Mouse (Mus musculus) MEL (cell line): ENCODE results near the gene Matn4. TPM values are rescaled to one million over a fixed set of nuclear protein-coding genes. Genes with fewer than 3 reads are reported as not detected.
"Not testable (repeated sequence)": the region's sequence is repeated elsewhere in the genome, so short reads cannot be mapped to it uniquely, and the experiment has no call there.

ENCODE experiments used
- DNase-seq: peaks from one replicate; pipeline ENCODE4 v3.0.0; 2011; ENCODE audit warnings: low read depth, low spot score
- H3K27ac ChIP-seq: 2 replicates; pipeline ENCODE4 v1.5.1; 2012; ENCODE audit warnings: low read depth, mild to moderate bottlenecking, control low read depth, low read length, moderate library complexity; ENCODE audit not compliant: control insufficient read depth
- H3K27me3 ChIP-seq, 2 experiments: fragments of 150-350 bp in 1 of 2; sonication (generic) in 1 of 2; 2 replicates each; pipeline ENCODE4 v1.6.1; 2012; ENCODE audit warnings: low read length in 2 of 2, mild to moderate bottlenecking in 2 of 2, improper control_type of control experiment in 1 of 2, moderate library complexity in 1 of 2; ENCODE audit not compliant: insufficient read depth in 2 of 2, control insufficient read depth in 1 of 2
- H3K36me3 ChIP-seq, 2 experiments: 2 replicates each; pipeline ENCODE4 v1.6.1; 2012 to 2014; ENCODE audit warnings: low read length in 2 of 2, improper control_type of control experiment in 1 of 2, inconsistent platforms in 1 of 2, mild to moderate bottlenecking in 1 of 2; ENCODE audit not compliant: insufficient read depth in 2 of 2, control insufficient read depth in 1 of 2
- H3K4me1 ChIP-seq, 2 experiments: fragments of 150-350 bp in 1 of 2; sonication (generic) in 1 of 2; 2 replicates each; pipeline ENCODE4 v1.6.1; 2012; ENCODE audit warnings: low read length in 2 of 2, improper control_type of control experiment in 1 of 2, mild to moderate bottlenecking in 1 of 2; ENCODE audit not compliant: insufficient read depth in 2 of 2, control insufficient read depth in 1 of 2
- H3K4me3 ChIP-seq, 2 experiments: fragments of 150-350 bp in 1 of 2; sonication (generic) in 1 of 2; 2 replicates each; pipeline ENCODE4 v1.5.1; 2012; ENCODE audit warnings: low read depth in 2 of 2, low read length in 2 of 2, mild to moderate bottlenecking in 2 of 2, moderate library complexity in 2 of 2, control low read depth in 1 of 2, improper control_type of control experiment in 1 of 2; ENCODE audit not compliant: control insufficient read depth in 1 of 2, insufficient read depth in 1 of 2
- H3K79me2 ChIP-seq: 2 replicates; pipeline ENCODE4 v1.6.1; 2012; ENCODE audit warnings: mild to moderate bottlenecking, low read length, moderate library complexity; ENCODE audit not compliant: control insufficient read depth, poor library complexity, insufficient read depth
- H3K9ac ChIP-seq: 2 replicates; pipeline ENCODE4 v1.6.1; 2012; ENCODE audit warnings: low read depth, mild to moderate bottlenecking, control low read depth, low read length, moderate library complexity; ENCODE audit not compliant: control insufficient read depth, poor library complexity, severe bottlenecking
- H3K9me3 ChIP-seq: fragments of 150-350 bp; sonication (generic); replicated peaks from 2 replicates; pipeline ENCODE4 v1.6.1; 2012; ENCODE audit warnings: mild to moderate bottlenecking, low read length, improper control_type of control experiment, moderate library complexity; ENCODE audit not compliant: insufficient read depth
- BHLHE40 ChIP-seq: IDR thresholded peaks from 2 replicates; pipeline ENCODE4 v1.6.1; 2012; ENCODE audit warnings: low read depth, mild to moderate bottlenecking, inconsistent platforms, low read length, improper control_type of control experiment, borderline replicate concordance
- CTCF ChIP-seq, 3 experiments: IDR thresholded peaks in 2 of 3; conservative IDR thresholded peaks in 1 of 3; 2 replicates each; pipeline ENCODE4 v1.5.1; 2011 to 2012; ENCODE audit warnings: low read length in 3 of 3, low read depth in 2 of 3, mild to moderate bottlenecking in 2 of 3, improper control_type of control experiment in 1 of 3, inconsistent platforms in 1 of 3, mixed read lengths in 1 of 3, moderate library complexity in 1 of 3; ENCODE audit not compliant: control insufficient read depth in 1 of 3, insufficient read depth in 1 of 3, poor library complexity in 1 of 3, severe bottlenecking in 1 of 3
- E2F4 ChIP-seq: IDR thresholded peaks from 2 replicates; pipeline ENCODE4 v1.6.1; 2011; ENCODE audit warnings: low read depth, low read length, improper control_type of control experiment, borderline replicate concordance
- HCFC1 ChIP-seq: IDR thresholded peaks from 2 replicates; pipeline ENCODE4 v1.6.1; 2012; ENCODE audit warnings: low read depth, mild to moderate bottlenecking, inconsistent platforms, low read length, improper control_type of control experiment, moderate library complexity
- MEF2A ChIP-seq: IDR thresholded peaks from 2 replicates; pipeline ENCODE4 v1.6.1; 2014; ENCODE audit warnings: low read depth, mild to moderate bottlenecking, inconsistent platforms, low read length, improper control_type of control experiment; ENCODE audit not compliant: poor library complexity, insufficient replicate concordance, severe bottlenecking; ENCODE audit errors: extremely low read depth
- MXI1 ChIP-seq: IDR thresholded peaks from 2 replicates; pipeline ENCODE4 v1.6.1; 2011; ENCODE audit warnings: mild to moderate bottlenecking, low read depth, low read length, improper control_type of control experiment
- MYB ChIP-seq: IDR thresholded peaks from 2 replicates; pipeline ENCODE4 v1.6.1; 2011; ENCODE audit warnings: mild to moderate bottlenecking, low read depth, low read length, improper control_type of control experiment
- RAD21 ChIP-seq: IDR thresholded peaks from 2 replicates; pipeline ENCODE4 v1.6.1; 2011; ENCODE audit warnings: mild to moderate bottlenecking, low read depth, low read length, improper control_type of control experiment
- USF2 ChIP-seq, 2 experiments: IDR thresholded peaks; 2 replicates each; pipeline ENCODE4 v1.6.1; 2011 to 2012; ENCODE audit warnings: improper control_type of control experiment in 2 of 2, low read length in 2 of 2, borderline replicate concordance in 1 of 2, inconsistent platforms in 1 of 2, low read depth in 1 of 2, mild to moderate bottlenecking in 1 of 2; ENCODE audit not compliant: insufficient read depth in 1 of 2
- polyA plus RNA-seq, 2 experiments: library from polyadenylated mRNA; stranded (reverse) in 1 of 2; unstranded in 1 of 2; fragments of >175 nt in 1 of 2; fragments of >200 nt in 1 of 2; gene quantifications; 2 replicates each; pipeline versions ENCODE4 v1.2.1 to v1.2.4; 2012; ENCODE audit warnings: low replicate concordance in 2 of 2, low read depth in 1 of 2; ENCODE audit not compliant: insufficient read length in 2 of 2, insufficient read depth in 1 of 2, missing spikeins in 1 of 2
- total RNA-seq: library from RNA; depleted of rRNA; stranded (reverse); fragments of 300-350 nt; gene quantifications from 2 replicates; pipeline ENCODE4 v1.2.3, GENCODE M21; 2012; rRNA removed

Gene Matn4
- total and polyA plus RNA-seq, 3 experiments, result not detected

DNA sequence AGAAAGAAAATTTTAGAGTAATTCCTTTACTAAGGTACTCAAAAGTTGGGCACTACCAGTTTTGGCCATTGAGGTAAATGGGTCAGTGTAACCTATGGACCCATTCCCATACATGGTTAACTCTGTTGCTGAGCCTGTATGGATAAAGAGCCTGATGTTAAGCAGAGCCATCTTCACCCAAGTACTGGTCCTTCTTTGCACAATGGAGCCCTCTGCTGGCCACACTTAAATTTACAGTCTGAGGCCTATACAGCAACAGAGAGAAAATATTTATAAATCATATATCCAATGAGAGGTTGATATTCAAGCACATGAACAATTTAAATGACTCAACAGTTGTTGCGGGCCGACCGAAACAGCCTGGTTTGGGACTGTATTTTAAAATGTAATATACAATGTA is 56.0 kb downstream of the Matn4 start (continued):
- TF ChIP-seq MEF2A (no peak), HCFC1 (no peak), BHLHE40 (no peak), E2F4 (no peak), MYB (no peak), USF2 (IDR thresholded peaks at IDR 0.05; ENCODE audit: borderline replicate concordance in 1 of 2, insufficient read depth in 1 of 2, low read depth in 1 of 2, low read length in 2 of 2) (no peak), MXI1 (no peak)

DNA sequence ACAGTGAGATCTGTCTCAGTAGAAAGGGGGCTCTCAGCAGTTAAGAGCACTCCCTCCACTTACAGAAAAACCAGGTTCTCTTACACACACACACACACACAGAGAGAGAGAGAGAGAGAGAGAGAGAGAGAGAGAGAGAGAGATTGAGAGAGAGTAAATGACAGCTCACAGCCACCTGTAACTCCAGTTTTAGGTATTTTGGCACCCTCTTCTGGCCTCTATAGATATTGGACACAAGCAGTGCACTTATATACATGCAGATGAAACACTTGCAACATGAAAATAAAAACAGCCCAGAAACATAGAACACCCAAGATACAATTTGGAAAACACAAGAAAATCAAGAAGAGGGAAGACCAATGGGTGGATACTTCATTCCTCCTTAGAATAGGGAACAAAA is 57.3 kb downstream of the Matn4 start:
- H3K27me3 ChIP-seq, H3K79me2 ChIP-seq, H3K9me3 ChIP-seq, H3K9ac ChIP-seq, DNase-seq, H3K4me3 ChIP-seq, H3K4me1 ChIP-seq, H3K27ac ChIP-seq, H3K36me3 ChIP-seq: not testable (repeated sequence)
- TF ChIP-seq CTCF (IDR thresholded peaks at IDR 0.05 in 2 of 3, conservative IDR thresholded peaks at IDR 0.05 in 1 of 3; ENCODE audit: control insufficient read depth in 1 of 3, insufficient read depth in 1 of 3, low read depth in 2 of 3, low read length in 3 of 3, poor library complexity in 1 of 3, severe bottlenecking in 1 of 3), result peak in 1 of 3 experiments; percentile 18; a peak in 1 of 6 replicates
- TF ChIP-seq RAD21, result peak; percentile 10

DNA sequence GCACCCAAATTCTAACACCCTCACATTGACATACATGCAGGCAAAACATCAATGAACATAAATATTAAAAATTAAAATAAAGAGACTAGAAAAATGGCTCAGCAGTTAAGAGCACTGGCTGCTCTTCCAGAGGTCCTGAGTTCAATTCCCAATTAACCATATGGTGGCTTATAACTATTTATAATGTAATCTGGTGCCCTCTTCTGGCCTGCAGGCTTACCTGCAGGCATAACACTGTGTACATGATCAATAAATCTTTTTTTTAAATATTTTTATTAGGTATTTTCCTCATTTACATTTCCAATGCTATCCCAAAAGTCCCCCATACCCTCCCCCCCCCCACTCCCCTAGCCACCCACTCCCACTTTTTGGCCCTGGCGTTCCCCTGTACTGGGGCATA is 61.2 kb downstream of the Matn4 start:
- not testable (repeated sequence) for H3K4me3 ChIP-seq, H3K27ac ChIP-seq, H3K79me2 ChIP-seq, H3K36me3 ChIP-seq, DNase-seq, H3K4me1 ChIP-seq, H3K9ac ChIP-seq, H3K9me3 ChIP-seq, H3K27me3 ChIP-seq
- TF ChIP-seq RAD21, result peak; percentile 20
- peak; percentile 10 to 33 (median 11); a peak in 2 of 6 replicates for TF ChIP-seq CTCF (IDR thresholded peaks at IDR 0.05 in 2 of 3, conservative IDR thresholded peaks at IDR 0.05 in 1 of 3; ENCODE audit: control insufficient read depth in 1 of 3, insufficient read depth in 1 of 3, low read depth in 2 of 3, low read length in 3 of 3, poor library complexity in 1 of 3, severe bottlenecking in 1 of 3)

Other genes with a start within 250 kb of the Matn4 start
- gene Kcns1, start 234.0 kb downstream of the Matn4 start, total RNA-seq, result not detected in 2 replicates
- gene Kcns1, start 234.0 kb downstream of the Matn4 start, polyA plus RNA-seq, result not detected
- not detected in 2 replicates for gene Wfdc5, start 222.4 kb downstream of the Matn4 start, total RNA-seq
- gene Wfdc5, start 222.4 kb downstream of the Matn4 start, polyA plus RNA-seq, result not detected
- gene Wfdc12, start 214.6 kb downstream of the Matn4 start, total RNA-seq, result not detected in 2 replicates
- under 1 TPM in 1 of 2 experiments, not detected in 1; 0.10 TPM for gene Wfdc12, start 214.6 kb downstream of the Matn4 start, polyA plus RNA-seq
- gene Wfdc15a, start 205.0 kb downstream of the Matn4 start, total RNA-seq, result not detected in 2 replicates
- gene Wfdc15a, start 205.0 kb downstream of the Matn4 start, polyA plus RNA-seq, result not detected
- not detected in 2 replicates for gene Wfdc15b, start 183.5 kb downstream of the Matn4 start, total RNA-seq
- not detected for gene Wfdc15b, start 183.5 kb downstream of the Matn4 start, polyA plus RNA-seq
- not detected in 2 replicates for gene Svs2, start 166.7 kb downstream of the Matn4 start, total RNA-seq
- not detected for gene Svs2, start 166.7 kb downstream of the Matn4 start, polyA plus RNA-seq
- not detected in 2 replicates for gene Svs3b, start 148.5 kb downstream of the Matn4 start, total RNA-seq
- gene Svs3b, start 148.5 kb downstream of the Matn4 start, polyA plus RNA-seq, result not detected
- gene Svs4, start 126.7 kb downstream of the Matn4 start, total RNA-seq, result not detected in 2 replicates
- not detected for gene Svs4, start 126.7 kb downstream of the Matn4 start, polyA plus RNA-seq
- not detected in 2 replicates for gene Svs3a, start 115.9 kb downstream of the Matn4 start, total RNA-seq
- gene Svs3a, start 115.9 kb downstream of the Matn4 start, polyA plus RNA-seq, result not detected
- not detected in 2 replicates for gene Svs6, start 88.4 kb downstream of the Matn4 start, total RNA-seq
- gene Svs6, start 88.4 kb downstream of the Matn4 start, polyA plus RNA-seq, result not detected
- not detected in 2 replicates for gene Svs5, start 72.4 kb downstream of the Matn4 start, total RNA-seq
- not detected for gene Svs5, start 72.4 kb downstream of the Matn4 start, polyA plus RNA-seq
- not detected in 2 replicates for gene Slpi, start 16.1 kb downstream of the Matn4 start, total RNA-seq
- gene Slpi, start 16.1 kb downstream of the Matn4 start, polyA plus RNA-seq, result not detected
- not detected in 2 replicates for gene Rbpjl, start 2.0 kb downstream of the Matn4 start, total RNA-seq
- gene Rbpjl, start 2.0 kb downstream of the Matn4 start, polyA plus RNA-seq, result under 1 TPM in 1 of 2 experiments, not detected in 1; 0.07 TPM
- not detected in 2 replicates for gene Sdc4, start 38.7 kb upstream of the Matn4 start, total RNA-seq
- gene Sdc4, start 38.7 kb upstream of the Matn4 start, polyA plus RNA-seq, result not detected
- 94.3 and 96.5 TPM in 2 replicates for gene Sys1, start 51.8 kb upstream of the Matn4 start, total RNA-seq
- 10 to 100 TPM in 1 of 2 experiments, not detected in 1; 85.8 TPM for gene Sys1, start 51.8 kb upstream of the Matn4 start, polyA plus RNA-seq
- gene Gm20458, start 55.8 kb upstream of the Matn4 start, total RNA-seq, result 1.0 TPM in 1 of 2 replicates, not detected in the other
- 10 to 100 TPM in 1 of 2 experiments, not detected in 1; 19.2 TPM for gene Gm20458, start 55.8 kb upstream of the Matn4 start, polyA plus RNA-seq
- not detected in 2 replicates for gene Trp53tg5, start 68.6 kb upstream of the Matn4 start, total RNA-seq
- under 1 TPM in 1 of 2 experiments, not detected in 1; 0.13 TPM for gene Trp53tg5, start 68.6 kb upstream of the Matn4 start, polyA plus RNA-seq
- gene Dbndd2, start 80.9 kb upstream of the Matn4 start, total RNA-seq, result 11.9 and 13.1 TPM in 2 replicates
- 1 to 10 TPM in 1 of 2 experiments, not detected in 1; 6.9 TPM for gene Dbndd2, start 80.9 kb upstream of the Matn4 start, polyA plus RNA-seq
- gene Pigt, start 92.4 kb upstream of the Matn4 start, total RNA-seq, result 35.8 and 39.8 TPM in 2 replicates
- 100 to 1,000 TPM in 1 of 2 experiments, not detected in 1; 115 TPM for gene Pigt, start 92.4 kb upstream of the Matn4 start, polyA plus RNA-seq
- gene Wfdc2, start 157.3 kb upstream of the Matn4 start, total RNA-seq, result not detected in 2 replicates
- gene Wfdc2, start 157.3 kb upstream of the Matn4 start, polyA plus RNA-seq, result not detected
- not detected in 2 replicates for gene Spint3, start 168.3 kb upstream of the Matn4 start, total RNA-seq
- gene Spint3, start 168.3 kb upstream of the Matn4 start, polyA plus RNA-seq, result not detected
- not detected in 2 replicates for gene Wfdc6a, start 180.3 kb upstream of the Matn4 start, total RNA-seq
- not detected for gene Wfdc6a, start 180.3 kb upstream of the Matn4 start, polyA plus RNA-seq
- not detected in 2 replicates for gene Eppin, start 188.4 kb upstream of the Matn4 start, total RNA-seq
- gene Eppin, start 188.4 kb upstream of the Matn4 start, polyA plus RNA-seq, result not detected
- gene Wfdc6b, start 208.4 kb upstream of the Matn4 start, total RNA-seq, result not detected in 2 replicates
- gene Wfdc6b, start 208.4 kb upstream of the Matn4 start, polyA plus RNA-seq, result not detected
- gene Wfdc8, start 208.5 kb upstream of the Matn4 start, total RNA-seq, result not detected in 2 replicates
- gene Wfdc8, start 208.5 kb upstream of the Matn4 start, polyA plus RNA-seq, result not detected
- not detected in 2 replicates for gene Wfdc16, start 233.6 kb upstream of the Matn4 start, total RNA-seq
- not detected for gene Wfdc16, start 233.6 kb upstream of the Matn4 start, polyA plus RNA-seq